Mouse (Mus musculus) CD4-positive helper T cell, adult 2 months (primary cell): Measurements from ENCODE around the gene Fkbp6.
A peak's percentile ranks its signal among the peaks of the same experiment; 100 is the strongest.

Experiments
- DNase-seq: peaks from one replicate; pipeline ENCODE4 v3.0.0-alpha.2; 2012; ENCODE audit warnings: low read depth, missing footprints, low spot score

Fkbp6 gene

DNA sequence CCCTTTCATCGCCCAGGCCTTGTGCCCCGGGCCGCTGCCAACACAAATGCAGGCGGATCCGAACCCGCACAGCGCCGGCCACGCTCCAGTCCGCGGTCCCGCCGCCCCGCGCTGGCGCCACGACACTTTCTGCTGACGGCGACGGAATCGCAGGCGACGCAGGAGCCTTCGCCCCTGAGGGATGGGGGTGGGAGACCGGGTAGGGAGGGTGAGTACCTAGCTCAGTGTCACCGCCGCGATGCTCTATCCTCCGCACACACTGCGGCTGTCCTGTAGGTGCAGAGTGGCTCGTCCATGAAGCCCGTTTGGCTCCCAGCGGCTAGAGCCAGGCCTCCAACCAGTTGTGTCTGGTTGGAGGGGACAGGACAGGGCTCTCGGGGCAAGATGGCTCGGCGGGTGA is 73.2 kb downstream of the Fkbp6 start:
- DNase-seq, result no peak

DNA sequence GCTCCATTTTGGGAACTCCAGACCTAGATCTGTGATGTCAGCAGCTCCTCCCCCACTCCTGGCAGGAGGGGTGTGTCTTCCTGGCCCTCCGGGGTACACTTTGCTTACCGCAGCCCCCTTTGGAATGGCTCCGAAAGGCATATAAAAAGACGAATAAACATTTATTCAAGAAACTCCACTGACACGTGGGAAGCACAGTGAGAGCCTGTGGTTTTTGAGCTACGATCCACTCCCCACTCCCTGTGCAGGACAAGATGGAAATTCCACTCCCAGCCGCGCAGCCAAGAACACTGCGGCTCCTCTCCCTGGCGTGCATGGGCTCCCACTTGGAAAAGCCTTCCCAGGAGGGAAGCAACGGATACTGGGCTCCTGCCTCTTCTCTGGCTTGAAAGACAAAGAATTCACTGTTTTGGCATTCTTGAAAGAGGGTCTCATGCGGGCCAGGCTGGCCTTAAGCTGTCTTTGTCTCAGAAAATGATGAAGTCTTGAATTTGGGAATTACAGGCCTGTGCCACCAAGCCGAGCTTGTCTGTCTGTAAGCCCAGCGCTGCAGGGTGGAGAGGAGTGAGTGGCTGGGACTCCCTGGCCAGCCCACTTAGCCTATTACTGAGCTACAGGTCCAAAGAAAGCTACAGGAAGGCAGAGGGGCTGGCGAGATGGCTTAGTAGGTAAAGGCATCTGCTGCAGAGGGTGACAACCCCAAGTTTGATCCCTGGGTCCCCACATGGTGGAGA is 75.0 kb downstream of the Fkbp6 start:
- DNase-seq, result no peak

DNA sequence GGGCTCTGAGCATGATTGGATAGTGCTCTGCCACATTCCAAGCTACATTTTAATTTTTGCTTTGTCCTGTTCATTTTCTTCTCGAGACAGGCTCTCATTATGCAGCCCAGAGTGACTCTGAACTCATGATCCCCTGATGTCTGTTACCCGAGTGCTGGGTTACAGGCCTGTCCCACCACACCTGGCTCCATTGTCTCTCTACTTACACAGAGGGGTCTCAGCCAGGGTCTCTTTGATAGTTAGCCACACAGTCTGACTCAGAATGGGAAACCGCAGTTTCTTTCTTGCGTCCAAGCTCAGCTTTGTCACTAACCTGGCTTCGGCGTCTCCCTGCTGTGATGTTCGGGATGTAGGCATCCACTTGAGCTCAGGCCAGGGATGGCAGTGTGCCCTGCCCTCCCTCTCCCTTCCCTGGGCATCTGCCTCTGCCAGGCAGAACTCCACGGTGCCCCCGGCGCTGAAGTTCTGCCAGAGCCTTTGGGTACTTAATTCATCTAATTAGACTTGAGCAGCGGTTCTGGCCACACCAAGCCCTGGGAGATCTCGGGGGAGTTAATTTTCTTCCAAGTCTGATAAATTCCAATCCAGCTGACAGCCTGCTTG is 78.2 kb downstream of the Fkbp6 start:
- no peak for DNase-seq

DNA sequence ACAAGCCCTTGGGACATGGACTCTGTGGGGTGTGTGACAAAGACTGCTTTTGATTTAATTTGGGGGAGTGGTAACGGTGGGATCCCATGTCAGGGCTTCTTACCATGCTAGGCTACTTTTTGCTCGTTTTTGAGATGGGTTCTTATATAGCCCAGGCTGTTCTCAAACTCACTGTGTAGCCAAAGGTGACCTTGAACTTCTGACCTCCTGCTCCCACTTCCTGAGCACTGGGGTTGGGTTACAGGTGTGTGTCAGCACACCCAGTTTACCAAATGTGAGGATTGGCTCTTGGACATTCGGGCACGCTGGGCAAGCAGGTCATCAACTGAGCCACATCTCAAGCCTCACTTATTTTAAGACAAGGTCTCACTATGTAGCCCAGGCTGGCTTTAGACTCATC is 79.5 kb downstream of the Fkbp6 start:
- DNase-seq, result no peak

DNA sequence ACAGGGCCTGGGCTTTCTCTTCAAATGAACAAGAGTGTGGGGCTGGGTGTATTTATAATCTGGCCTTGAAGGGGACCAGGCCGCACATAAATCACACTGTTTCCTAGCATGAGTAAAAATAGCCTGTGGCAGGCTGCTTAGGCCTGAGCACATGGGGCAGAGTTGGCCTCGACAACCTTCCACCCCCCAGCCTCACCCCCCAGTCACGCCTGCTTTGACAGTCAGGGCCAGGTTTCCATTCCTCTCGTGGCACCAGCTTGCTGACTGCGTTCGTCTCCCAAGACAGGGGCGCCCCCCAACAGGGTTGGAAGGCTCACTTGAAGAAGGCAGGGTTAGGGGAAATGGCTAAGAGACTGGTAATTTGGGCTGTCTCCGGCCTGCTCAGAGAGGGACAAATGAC is 80.4 kb downstream of the Fkbp6 start:
- no peak for DNase-seq

DNA sequence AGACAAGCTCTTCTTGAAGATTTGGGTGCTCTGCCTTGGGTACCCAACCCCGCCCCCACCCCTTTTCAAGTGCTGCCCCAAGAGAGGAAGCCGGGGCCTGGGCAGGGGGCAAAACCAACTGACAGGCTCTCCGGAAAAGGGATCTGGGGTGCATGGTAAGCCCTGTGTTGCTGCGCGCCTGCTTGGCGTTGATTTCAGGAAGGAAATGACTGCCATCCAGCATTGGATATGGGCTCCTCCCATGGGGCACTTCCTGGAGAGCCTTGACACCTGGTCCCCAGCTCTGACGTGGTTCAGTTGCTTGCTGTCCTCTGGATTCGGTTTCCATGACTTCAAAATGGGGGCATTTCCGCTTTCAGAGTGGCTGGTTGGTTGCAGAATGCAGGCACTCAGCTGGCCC is 85.3 kb downstream of the Fkbp6 start:
- DNase-seq, result peak; percentile 19

DNA sequence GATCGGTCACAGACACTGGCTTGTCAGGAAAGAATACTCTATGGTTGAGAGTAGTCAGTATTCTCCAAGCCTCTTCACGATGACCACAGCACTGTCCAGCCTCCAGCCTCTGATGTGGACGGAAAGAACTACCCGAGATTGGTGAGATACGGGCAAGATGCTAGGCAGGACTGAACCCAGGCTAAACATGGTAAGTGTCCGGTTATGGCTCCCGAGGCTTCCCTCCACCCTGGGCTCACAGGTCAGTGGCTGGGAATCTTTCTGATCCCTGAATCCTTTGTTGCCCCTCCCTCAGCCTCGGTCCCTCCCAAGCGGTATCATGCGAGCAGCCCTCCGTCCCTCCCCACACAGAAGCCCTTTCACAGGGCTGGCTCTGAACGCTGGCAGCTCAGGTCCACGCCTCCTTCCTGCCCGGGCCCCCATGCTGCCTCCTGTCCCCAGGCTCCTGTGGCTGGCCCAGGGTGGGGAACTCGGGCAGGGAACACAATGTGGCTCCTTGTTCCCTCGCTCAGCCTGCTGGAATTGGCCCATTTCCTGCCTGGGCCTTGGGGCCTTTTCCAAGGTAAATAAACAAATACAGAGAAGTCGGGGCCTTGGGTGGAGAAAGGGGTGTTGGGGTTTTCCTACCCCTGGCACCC is 85.9 kb downstream of the Fkbp6 start:
- no peak for DNase-seq

DNA sequence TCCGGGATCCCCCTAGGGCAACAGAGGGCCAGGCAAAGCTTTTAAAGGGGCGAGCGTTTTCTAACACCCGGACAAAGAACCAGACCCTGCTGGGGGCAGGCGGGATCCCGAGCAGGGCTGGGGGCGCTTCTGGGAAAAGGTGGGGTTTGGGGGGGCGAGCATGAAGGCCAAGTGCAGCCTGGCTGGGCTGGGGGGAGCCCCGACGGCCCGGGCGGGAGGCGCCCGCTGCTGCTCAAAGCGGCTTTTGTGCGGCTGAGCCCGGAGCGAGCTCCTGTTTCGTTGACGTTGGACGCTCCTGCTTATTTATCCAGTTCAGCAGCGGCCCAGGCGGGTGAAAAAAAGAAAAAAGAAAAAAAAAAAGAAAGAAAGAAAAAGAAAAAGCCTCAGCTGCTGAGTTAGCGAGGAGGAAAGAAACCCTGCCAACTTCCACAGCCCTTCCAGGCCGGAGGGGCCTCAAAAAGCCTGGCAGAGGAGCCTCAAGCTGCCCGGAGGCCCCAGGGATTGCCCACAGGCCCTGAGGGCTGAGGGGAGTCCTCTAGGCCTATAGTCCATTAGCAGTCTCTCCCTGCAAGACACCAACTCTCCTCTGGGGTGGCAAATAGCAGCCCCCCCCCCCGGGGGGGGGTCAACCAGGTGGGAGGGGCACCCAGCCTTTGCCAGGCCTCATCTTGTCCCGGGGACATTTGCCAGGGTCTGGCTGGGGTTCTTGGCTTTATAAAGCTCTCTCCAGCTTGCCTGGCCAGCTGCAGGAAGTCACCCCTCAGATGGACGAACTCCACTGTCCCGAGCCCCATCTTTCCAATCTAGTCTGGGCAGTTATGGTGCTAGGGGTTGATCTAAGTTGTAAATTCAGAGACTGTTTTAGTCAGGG is 91.3 kb downstream of the Fkbp6 start:
- DNase-seq, result no peak

DNA sequence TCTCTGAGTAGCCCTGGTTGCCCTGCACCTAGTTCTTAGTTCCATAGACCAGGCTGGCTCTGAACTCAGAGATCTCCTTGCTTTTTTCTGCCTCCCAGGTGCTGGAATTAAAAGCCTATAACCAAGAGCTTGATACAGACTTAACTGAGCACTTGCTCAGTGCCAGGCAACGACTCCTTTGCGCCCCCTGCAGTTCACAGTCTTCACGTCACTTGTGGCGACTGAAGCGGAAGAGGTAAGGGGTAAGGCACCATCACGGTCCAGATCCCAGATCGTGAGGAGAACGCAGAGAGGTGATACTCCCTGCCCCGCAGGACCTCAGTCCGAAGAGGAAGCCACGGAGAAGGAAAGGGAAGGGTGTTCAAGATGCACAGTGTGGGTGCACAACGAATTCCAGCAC is 92.3 kb downstream of the Fkbp6 start:
- DNase-seq, result no peak

DNA sequence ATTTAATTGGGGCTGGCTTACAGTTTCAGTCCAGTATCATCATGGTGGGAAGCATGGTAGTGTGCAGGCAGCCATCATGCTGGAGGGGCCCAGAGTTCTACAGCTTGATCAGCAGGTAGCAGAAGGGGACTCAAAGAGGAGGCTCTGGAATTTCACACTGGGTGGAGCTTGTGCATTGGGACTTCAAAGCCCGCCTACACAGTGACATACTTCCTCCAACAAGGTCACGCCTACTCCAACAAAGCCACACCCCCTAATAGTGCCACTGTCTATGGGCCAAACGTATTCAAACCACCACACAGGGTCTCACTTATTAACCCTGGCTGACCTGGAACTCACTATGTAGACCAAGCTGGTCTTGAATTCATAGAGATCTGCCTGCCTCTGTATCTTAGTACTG is 93.7 kb downstream of the Fkbp6 start:
- no peak for DNase-seq

DNA sequence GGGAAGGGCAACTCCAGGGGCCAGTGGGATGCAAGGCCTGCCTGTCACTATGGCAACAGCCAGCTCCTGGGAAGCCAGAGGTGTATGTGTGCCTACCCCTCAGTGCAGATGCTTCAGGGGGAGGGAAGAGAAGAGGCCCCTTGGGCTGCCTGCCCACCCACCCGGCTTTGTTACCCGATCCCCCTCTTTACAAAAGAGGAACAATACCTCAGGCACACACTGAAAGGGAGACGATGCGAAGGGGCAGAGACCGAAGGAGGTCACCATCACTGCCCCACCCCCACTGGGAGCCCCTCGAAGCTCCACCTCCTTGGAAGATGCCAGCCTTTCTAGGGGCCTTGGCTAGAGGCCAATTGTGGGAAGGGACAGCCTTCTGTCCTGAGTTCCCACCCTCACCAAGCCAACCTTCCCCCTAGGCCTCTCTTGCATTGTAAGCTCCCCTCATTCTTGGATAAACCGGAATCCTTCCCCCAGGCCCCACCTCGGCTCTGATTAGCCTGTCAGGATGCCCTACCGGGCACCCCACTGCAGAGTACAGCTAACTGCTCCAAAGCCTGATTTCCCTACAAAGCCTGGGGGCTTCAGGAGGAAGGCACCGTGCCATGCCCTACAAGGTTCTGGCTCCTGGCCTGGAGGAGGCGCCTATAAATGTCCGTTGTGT is 96.0 kb downstream of the Fkbp6 start:
- no peak for DNase-seq

DNA sequence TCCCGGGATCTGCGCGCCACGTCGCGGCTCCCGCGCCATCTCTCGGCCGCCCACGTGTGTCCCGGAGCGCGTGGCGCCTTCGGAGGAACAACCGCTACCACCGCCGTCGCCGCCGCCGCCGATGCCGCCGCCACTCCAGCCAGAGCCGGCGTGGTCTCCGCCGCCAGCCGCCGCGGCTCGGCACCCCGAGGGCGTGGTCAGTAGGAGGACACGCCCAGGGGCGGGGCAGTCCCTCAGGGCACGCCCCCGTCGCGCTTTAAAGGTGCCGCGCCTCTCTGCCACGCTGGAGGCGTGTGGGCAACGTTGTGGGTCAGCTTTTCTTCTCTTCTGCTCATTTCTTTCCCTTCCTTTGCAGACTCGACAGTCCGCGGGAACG is 98.8 kb downstream of the Fkbp6 start, which contains the start of gene Fzd9:
Gene Fzd9, minus strand, starts transcription at position 152 of the 376 bp plus-strand sequence.
- DNase-seq, result peak; percentile 71

DNA sequence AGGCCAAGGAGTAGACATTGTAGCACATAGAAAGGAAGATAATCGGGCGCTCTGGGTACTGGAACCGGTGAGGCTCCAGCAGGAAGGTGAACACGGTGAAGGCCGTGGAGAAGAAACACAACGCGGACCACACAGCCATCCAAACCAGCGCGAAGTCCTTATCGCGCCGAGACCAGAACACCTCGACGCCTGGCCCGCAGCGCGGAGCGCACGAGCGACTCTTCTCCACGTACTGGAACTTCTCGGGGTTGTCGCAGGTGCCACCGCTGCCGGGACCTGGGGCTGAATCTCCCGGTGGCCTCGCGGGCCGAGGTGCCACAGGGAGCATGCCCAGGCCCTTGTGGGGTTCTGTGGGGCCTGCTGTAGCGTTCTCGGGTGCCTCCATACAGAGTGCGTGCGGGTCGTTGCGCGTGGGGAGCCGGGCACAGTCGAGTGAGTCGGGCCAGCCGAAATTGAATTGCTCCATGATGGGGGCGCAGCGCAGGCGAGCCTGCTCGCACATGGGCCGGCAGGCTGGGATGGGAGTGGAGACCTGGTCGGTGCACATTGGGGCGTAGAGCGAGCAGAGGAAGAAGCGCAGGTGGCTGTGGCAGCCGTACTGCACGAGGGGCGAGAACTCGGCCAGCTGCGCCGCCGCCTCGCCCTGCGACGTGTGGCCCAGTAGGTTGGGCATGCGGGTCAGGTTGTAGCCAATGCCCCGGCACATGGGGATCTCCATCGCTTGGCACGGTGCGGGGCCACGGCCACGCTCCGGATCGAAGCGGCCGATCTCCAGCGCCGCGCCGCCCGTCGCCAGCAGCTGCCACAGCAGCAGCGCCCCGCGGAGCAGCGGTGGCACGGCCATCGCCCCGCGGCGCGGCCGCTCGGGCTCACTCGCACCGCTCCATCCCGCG is 99.4 kb downstream of the Fkbp6 start:
- peak; percentile 20 for DNase-seq

DNA sequence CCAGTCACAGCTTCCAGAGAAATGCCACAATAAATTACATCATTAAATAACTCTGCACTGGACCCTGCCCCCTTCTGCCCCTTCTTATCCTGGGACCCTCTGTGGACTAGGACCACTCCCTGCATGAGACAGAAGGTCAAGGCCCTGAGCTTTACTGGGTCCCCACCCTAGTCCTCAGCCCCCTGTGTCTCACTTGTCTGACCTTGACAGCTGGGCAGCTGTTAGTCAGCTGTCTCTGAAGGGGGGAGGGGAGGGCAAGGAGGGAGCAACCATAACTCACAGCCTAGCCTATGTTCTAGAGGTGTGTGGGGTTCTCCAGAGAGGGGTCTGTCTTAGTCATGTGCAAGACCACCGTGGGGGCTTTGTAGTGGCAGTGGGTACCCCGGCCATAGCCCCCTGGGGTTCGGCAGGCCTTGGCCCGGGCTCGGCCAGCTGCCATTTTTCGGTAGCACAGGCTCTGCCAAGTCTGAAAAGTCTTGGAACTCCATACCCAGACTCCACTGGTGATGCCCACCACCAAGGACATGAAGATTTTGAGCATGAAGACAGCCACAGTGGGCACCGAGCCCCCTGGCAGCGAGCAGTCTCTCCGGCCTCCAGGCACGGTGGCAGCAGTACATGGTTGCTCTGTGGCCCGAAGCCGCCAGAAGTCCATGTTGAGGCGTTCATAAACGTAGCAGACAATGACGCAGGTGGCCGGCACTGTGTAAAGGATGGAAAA is 100.7 kb downstream of the Fkbp6 start:
- no peak for DNase-seq

DNA sequence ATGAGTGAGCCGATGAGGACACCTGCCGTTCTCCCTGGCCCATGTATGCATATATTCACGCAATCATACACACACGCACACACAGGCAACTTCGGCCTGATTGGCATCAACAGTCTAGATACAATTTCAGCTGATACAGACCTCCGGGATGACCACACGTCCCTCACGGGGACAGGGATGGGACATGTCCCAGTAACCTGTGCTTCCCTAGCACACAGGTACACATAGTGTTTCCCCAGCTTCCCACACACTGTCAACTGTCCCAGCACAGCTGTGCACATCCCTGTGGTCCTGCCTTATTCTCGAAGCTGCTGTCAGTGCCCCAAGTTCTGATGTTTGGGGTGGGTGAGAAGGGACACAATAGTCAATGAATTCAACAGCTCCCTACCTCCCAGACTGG is 102.5 kb downstream of the Fkbp6 start:
- no peak for DNase-seq

DNA sequence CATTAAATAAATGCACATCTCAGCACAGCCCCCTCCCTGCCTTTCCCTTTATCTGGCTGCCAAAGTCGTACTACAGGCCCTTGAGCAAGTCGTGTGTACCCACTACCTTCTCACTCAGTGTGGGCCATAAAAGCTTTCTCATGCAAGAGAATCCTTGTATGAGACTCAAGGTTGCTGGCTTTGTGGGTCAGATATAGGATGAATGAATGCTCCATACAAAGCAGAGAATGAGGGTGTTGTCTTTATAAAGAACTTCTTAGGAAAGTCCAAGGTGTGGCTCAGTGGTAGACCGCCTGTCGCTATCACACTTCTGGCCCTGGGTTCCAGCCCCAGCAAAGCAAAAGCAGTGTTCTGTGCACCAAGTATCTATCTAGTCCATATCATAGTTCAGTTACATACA is 103.3 kb downstream of the Fkbp6 start:
- no peak for DNase-seq

DNA sequence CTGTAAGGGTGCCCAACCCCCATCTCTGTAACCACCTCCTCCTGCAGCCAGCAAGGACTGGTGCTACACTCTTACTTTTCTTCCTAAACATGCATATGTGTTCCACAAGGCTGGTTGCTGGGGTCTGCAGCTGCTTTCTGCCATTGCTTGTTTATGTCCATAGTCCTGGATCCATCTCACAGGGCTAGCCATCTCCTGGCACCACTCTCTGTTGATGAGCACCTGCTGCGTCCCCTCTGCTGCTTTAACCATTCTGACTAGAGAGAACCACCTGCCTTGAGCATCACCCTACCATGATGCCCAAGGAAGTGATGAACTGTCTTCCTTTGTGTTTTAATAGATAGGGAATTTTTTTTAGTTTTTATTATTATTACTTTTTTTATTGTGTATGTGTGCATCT is 106.7 kb downstream of the Fkbp6 start:
- no peak for DNase-seq

DNA sequence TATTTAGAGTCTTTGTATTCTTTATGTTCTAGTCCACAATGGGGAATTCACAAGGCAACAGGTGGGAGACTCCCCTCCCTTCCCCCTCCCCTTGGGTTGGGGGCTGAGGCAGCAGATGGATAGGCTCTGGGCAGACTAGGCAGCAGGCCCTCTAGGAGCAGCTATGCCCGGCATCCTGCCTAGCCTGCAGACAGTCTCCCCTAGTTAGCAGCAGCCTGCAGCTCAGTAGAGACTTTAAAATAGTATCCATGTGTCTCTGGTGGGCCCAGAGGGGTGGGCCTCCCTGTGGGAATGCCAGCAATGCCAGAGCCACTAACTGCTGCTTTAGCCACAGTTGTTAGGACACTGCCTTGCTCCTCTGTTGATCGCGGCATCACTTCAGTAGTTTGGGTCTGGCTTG is 107.2 kb downstream of the Fkbp6 start:
- no peak for DNase-seq

DNA sequence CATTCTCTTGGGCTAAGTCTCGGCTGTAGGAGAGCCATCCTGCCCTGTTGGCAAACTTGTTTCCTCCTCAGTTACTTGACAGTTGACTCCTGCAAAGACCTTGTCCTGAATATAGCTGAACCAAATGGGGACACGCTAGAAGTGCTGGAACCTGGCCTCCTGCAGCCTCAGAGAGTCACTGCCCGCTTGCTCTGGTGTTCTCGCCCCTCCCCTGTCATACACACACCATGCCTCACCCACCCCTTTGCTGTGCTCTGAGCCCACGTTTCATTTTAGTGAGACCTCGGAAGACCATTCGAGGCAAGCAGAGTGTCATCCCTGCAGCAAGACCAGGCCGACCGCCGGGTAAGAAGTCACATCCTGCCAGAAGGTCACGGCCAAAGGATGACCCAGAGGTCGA is 107.7 kb downstream of the Fkbp6 start:
- DNase-seq, result no peak
